Mouse (Mus musculus) limb, embryonic 11.5 days (tissue): ENCODE measurements around the gene Bbc3. TPM values are rescaled to one million over a fixed set of nuclear protein-coding genes. Genes with fewer than 3 reads are reported as not detected.
A peak's percentile ranks its signal among the peaks of the same experiment; 100 is the strongest.

Source experiments
- ATAC-seq: fragments of 200-750 bp; cut with Nextera tagmentation; 2 replicates; pipeline ENCODE4 v1.8.0; 2017; ENCODE audit warnings: low read depth; ENCODE audit not compliant: insufficient number of reproducible peaks, low FRiP score, low TSS enrichment
- DNase-seq: peaks from one replicate; pipeline ENCODE4 v3.0.0-alpha.2; 2015; ENCODE audit warnings: low spot score
- H3K27ac ChIP-seq: fragments of 300-500 bp; sonication (generic); replicated peaks from 2 replicates; pipeline ENCODE4 v1.5.1; 2014; ENCODE audit warnings: low read depth, mild to moderate bottlenecking, low read length
- H3K27me3 ChIP-seq: fragments of 300-500 bp; sonication (generic); 2 replicates; pipeline ENCODE4 v1.6.1; 2014; ENCODE audit warnings: mild to moderate bottlenecking, low read length, mixed read lengths; ENCODE audit not compliant: control insufficient read depth, insufficient read depth
- H3K36me3 ChIP-seq: fragments of 300-500 bp; sonication (generic); 2 replicates; pipeline ENCODE4 v1.6.1; 2014; ENCODE audit warnings: mild to moderate bottlenecking, low read length, moderate library complexity, mixed read lengths; ENCODE audit not compliant: control insufficient read depth, insufficient read depth
- H3K4me1 ChIP-seq: fragments of 300-500 bp; sonication (generic); 2 replicates; pipeline ENCODE4 v1.6.1; 2014; ENCODE audit warnings: low read length, mixed read lengths; ENCODE audit not compliant: control insufficient read depth, insufficient read depth
- H3K4me2 ChIP-seq: fragments of 300-500 bp; sonication (generic); 2 replicates; pipeline ENCODE4 v1.6.1; 2014; ENCODE audit warnings: low read depth, mild to moderate bottlenecking, moderate library complexity; ENCODE audit not compliant: severe bottlenecking
- H3K4me3 ChIP-seq: fragments of 300-500 bp; sonication (generic); 2 replicates; pipeline ENCODE4 v1.5.1; 2014; ENCODE audit warnings: low read depth, low read length
- H3K9ac ChIP-seq: fragments of 300-500 bp; sonication (generic); 2 replicates; pipeline ENCODE4 v1.6.1; 2014; ENCODE audit warnings: mild to moderate bottlenecking, low read length
- H3K9me3 ChIP-seq: fragments of 300-500 bp; sonication (generic); 2 replicates; pipeline ENCODE4 v1.6.1; 2016; ENCODE audit warnings: low read length; ENCODE audit not compliant: control insufficient read depth
- WGBS: fragments of 180-500 bp; shearing (Covaris S2); extraction: QIAGEN DNeasy Blood & Tissue Kit; methylation state at CpG from one replicate; pipeline ENCODE4 v1.1.7; 2014; 5-methylcytosine and 5-hydroxymethylcytosine counted together
- polyA plus RNA-seq: library from polyadenylated mRNA; unstranded; fragments of >200 nt; fragmentation: Nextera tagmentation; extraction: Ambion mirVana; gene quantifications from 2 replicates; pipeline ENCODE4 v1.2.1, GENCODE M21; 2014

The Bbc3 gene
- polyA plus RNA-seq, 1 experiment from 2014 or later, result 6.8 TPM

GRCm38 (mm10) chr7:16337733-16338132, 29.5 kb downstream of the Bbc3 start:
- H3K36me3 ChIP-seq, result peaks cover 19% of the 10 kb centered on the region
- no peaks in the 10 kb centered on the region for H3K9me3 ChIP-seq
- DNase-seq (no peak), ATAC-seq (no peak)
- H3K4me1 ChIP-seq, result no peaks in the 10 kb centered on the region
- no peak overlapping the region for H3K4me3 ChIP-seq
- no peak overlapping the region for H3K4me2 ChIP-seq
- H3K27me3 ChIP-seq, result no peaks in the 10 kb centered on the region
- H3K27ac ChIP-seq, result no peak overlapping the region
- WGBS, result 87% methylated on average over 2 of the region's 2 CpGs
- H3K9ac ChIP-seq, result no peak overlapping the region

GRCm38 (mm10) chr7:16344598-16344997, 36.4 kb downstream of the Bbc3 start:
- Histone ChIP-seq H3K4me2 (no peak overlapping the region), H3K9me3 (no peaks in the 10 kb centered on the region), H3K27me3 (no peaks in the 10 kb centered on the region), H3K4me1 (no peaks in the 10 kb centered on the region), H3K4me3 (no peak overlapping the region), H3K9ac (no peak overlapping the region), H3K36me3 (peaks cover 13% of the 10 kb centered on the region), H3K27ac (no peak overlapping the region)
- WGBS, result 90% methylated on average over 3 of the region's 3 CpGs
- DNase-seq (no peak), ATAC-seq (no peak)

DNA sequence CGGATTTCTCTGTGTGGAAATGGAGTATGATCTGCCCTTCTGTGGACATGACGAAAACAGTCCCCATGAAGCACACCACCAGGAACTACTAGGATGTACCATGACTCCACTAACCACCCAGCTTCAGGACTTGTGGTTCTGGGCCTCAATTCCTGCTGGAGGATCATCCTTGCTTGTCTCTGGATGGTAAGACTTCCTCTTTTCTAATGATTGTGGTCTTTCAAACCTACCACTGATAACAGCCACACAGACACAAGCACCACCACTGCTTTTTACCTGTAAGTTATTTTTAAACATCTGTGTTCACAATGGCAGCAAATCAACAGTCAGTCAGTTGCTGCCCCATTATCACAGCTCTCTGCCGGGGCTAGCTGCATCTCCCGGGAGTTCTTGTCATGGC, 37.1 kb downstream of the Bbc3 start:
- Histone ChIP-seq H3K27ac (no peak overlapping the region), H3K4me2 (no peak overlapping the region), H3K9ac (no peak overlapping the region), H3K9me3 (no peaks in the 10 kb centered on the region), H3K4me1 (no peaks in the 10 kb centered on the region), H3K4me3 (no peak overlapping the region), H3K36me3 (peaks cover 13% of the 10 kb centered on the region), H3K27me3 (no peaks in the 10 kb centered on the region)
- WGBS, result 89% methylated on average over 4 of the region's 4 CpGs
- no peak for ATAC-seq
- DNase-seq, result no peak

GRCm38 (mm10) chr7:16349999-16350398, 41.8 kb downstream of the Bbc3 start:
- no peaks in the 10 kb centered on the region for H3K4me1 ChIP-seq
- WGBS, result 84% methylated on average over 5 of the region's 5 CpGs
- H3K9ac ChIP-seq, result no peak overlapping the region
- H3K27ac ChIP-seq, result no peak overlapping the region
- ATAC-seq, result no peak
- no peak for DNase-seq
- no peak overlapping the region for H3K4me2 ChIP-seq
- no peaks in the 10 kb centered on the region for H3K9me3 ChIP-seq
- no peaks in the 10 kb centered on the region for H3K27me3 ChIP-seq
- no peak overlapping the region for H3K4me3 ChIP-seq
- peaks cover 19% of the 10 kb centered on the region for H3K36me3 ChIP-seq

- WGBS, result 98% methylated on average over 3 of the region's 3 CpGs
- H3K9ac ChIP-seq, result no peak overlapping the region
- ATAC-seq (no peak), DNase-seq (no peak)
- no peaks in the 10 kb centered on the region for H3K9me3 ChIP-seq
- H3K27ac ChIP-seq, result no peak overlapping the region
- no peak overlapping the region for H3K4me3 ChIP-seq
- H3K4me2 ChIP-seq, result no peak overlapping the region
- no peaks in the 10 kb centered on the region for H3K4me1 ChIP-seq
- H3K27me3 ChIP-seq, result no peaks in the 10 kb centered on the region
- H3K36me3 ChIP-seq, result peaks cover 31% of the 10 kb centered on the region; the same call in 1 of the 2 replicates
Measured at GRCm38 (mm10) chr7:16355854-16356594, 47.8 kb downstream of the Bbc3 start.

- 90% methylated on average over 3 of the region's 3 CpGs for WGBS
- ATAC-seq, result no peak
Measured at GRCm38 (mm10) chr7:16357602-16358001, 49.4 kb downstream of the Bbc3 start.

GRCm38 (mm10) chr7:16364319-16364718, 56.1 kb downstream of the Bbc3 start:
- H3K4me3 ChIP-seq, result no peak overlapping the region
- ATAC-seq (no peak), DNase-seq (no peak)
- H3K27me3 ChIP-seq, result no peaks in the 10 kb centered on the region
- no peak overlapping the region for H3K9ac ChIP-seq
- H3K27ac ChIP-seq, result 0 out of 2 replicates have a peak overlapping the region, but pooled peaks have one; percentile 22
- peaks cover 17% of the 10 kb centered on the region; the same call in 1 of the 2 replicates for H3K36me3 ChIP-seq
- no peak overlapping the region for H3K4me2 ChIP-seq
- 53% methylated on average over 1 of the region's 1 CpGs for WGBS
- H3K9me3 ChIP-seq, result no peaks in the 10 kb centered on the region
- no peaks in the 10 kb centered on the region for H3K4me1 ChIP-seq

More at GRCm38 (mm10) chr7:16357602-16358001, 49.4 kb downstream of the Bbc3 start:
- Histone ChIP-seq H3K27me3 (no peaks in the 10 kb centered on the region), H3K36me3 (peaks cover 34% of the 10 kb centered on the region; the same call in 1 of the 2 replicates), H3K27ac (no peak overlapping the region), H3K4me2 (no peak overlapping the region), H3K4me1 (no peaks in the 10 kb centered on the region), H3K9ac (no peak overlapping the region), H3K9me3 (no peaks in the 10 kb centered on the region), H3K4me3 (no peak overlapping the region)
- DNase-seq, result no peak

DNA sequence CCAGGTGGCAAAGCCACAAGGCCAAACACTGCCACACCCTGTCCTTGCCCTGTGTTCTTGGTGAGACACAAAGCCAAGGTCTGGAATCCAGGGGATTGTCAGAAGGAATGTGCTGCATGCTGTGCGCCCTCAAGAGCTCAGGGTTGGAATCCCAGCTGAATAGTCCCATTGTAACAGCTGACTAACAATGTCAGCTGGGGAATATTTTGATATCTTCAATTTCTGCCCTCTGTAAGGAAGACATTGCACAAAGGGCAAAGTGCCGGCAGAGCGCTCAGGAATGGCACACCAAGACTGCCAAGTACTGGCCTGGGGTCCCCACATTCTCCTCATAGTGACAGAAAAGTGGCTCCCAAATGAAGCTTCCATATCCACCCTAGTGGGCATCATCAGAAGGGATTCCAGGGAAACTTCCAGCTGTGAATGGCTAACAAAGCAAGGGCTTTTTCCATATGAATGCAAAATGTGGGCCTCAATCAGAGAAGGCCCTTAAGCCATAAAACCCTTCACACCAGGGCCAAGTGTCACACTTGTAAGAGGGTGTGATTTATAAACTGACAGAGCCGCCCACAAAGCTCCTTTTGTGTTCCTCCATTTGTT, 56.8 kb downstream of the Bbc3 start:
- no peaks in the 10 kb centered on the region for H3K9me3 ChIP-seq
- H3K36me3 ChIP-seq, result peaks cover 17% of the 10 kb centered on the region; the same call in 1 of the 2 replicates
- H3K4me3 ChIP-seq, result no peak overlapping the region
- no peak overlapping the region for H3K4me2 ChIP-seq
- no peaks in the 10 kb centered on the region for H3K27me3 ChIP-seq
- WGBS, result 51% methylated on average over 4 of the region's 4 CpGs
- DNase-seq, result peak; percentile 27
- no peaks in the 10 kb centered on the region for H3K4me1 ChIP-seq
- no peak overlapping the region for H3K9ac ChIP-seq
- peak overlapping the region; percentile 49; the same call in 1 of the 2 replicates for H3K27ac ChIP-seq
- no peak for ATAC-seq
